Mouse (Mus musculus): ENCODE measurements around the gene Thada.
A peak's percentile ranks its signal among the peaks of the same experiment; 100 is the strongest.

Thada gene

DNA sequence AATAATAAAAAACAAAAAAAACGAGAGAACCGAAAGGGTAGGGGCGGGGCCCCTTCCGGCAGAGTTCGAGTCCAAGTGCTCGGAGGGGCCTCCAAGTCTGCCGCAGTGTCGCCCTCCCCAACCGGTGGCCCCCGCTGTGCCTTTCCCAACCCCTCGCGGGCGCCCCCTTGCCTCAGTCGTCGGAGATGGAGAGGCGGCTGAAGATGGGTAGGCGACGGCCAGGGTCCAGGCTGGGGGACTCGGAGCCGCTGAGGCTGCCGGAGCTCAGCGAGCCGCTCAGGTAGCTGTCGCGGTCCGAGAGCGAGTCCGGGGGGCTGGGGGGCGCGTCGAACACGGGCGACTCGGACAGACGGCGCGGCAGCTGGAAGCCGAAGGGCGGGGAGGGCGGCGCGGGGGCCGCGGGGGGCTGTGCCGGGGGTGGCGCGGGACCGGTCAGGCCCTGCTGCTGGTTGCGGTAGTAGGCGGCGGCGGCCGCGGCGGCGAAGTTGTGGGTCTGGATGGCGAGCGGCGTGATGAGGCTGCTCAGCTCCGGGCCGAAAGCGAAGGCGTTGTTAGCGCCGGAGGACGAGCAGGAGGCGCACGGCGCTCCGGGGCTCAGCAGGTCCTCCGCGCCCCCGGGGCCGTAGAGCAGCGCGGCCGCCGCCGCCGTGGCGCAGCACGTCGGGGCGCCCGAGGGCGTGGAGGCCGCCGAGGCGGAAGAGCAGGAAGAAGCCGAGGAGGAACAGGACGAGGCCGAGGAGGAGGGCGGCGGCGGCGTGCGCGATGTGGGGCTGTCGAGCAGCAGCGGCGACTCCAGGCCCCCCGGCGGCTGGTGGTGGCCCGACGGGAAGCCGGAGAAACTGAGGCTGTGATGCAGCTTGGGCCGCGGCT is 280.2 kb downstream of the Thada start:
- peak; percentile 57 for DNase-seq (ENCODE audit: low spot score)

DNA sequence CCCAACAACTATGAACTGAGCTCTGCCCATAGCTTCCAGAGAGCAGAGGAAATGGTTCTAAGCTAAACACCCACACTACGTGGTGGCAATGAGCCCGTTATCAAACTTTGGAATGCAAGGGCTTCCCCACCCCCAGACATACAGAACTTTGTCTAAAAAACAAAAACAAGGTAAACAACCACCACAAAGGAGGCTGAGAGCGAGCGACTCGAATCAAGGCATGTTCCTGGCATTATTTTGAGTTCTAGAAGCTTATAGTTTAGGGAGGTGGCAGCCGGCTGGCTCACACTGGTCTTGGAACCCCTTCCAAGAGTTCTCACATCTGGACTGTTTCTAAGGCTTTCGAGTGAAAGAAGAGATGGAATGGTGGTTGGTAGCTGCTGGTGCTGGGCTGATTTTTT is 281.0 kb downstream of the Thada start:
- DNase-seq (ENCODE audit: low spot score), result no peak

DNA sequence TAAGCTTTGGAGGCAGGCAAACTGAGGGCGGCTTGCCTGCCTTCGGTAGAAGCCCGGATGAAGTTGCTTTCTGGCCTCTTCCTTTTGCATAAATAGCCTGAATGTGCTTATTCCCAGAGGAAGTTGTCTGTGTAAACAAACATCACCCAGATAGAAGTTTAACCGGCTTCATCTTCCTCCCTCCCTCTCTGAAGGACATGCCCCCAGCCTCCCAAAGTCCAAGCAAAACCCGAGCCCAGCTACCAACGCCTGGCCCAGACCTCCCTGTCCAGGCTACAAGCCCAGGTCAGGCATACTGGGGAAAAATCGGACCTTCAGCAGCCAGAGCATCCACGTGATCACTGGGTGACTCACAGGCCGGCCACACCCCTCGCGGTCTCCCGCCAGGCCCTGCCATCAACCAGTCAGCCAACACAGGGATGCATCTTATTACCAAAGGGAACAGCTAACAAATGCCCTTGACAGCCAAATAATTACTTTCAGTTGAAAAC is 282.7 kb downstream of the Thada start:
- peak; percentile 81 for DNase-seq (ENCODE audit: low spot score)

DNA sequence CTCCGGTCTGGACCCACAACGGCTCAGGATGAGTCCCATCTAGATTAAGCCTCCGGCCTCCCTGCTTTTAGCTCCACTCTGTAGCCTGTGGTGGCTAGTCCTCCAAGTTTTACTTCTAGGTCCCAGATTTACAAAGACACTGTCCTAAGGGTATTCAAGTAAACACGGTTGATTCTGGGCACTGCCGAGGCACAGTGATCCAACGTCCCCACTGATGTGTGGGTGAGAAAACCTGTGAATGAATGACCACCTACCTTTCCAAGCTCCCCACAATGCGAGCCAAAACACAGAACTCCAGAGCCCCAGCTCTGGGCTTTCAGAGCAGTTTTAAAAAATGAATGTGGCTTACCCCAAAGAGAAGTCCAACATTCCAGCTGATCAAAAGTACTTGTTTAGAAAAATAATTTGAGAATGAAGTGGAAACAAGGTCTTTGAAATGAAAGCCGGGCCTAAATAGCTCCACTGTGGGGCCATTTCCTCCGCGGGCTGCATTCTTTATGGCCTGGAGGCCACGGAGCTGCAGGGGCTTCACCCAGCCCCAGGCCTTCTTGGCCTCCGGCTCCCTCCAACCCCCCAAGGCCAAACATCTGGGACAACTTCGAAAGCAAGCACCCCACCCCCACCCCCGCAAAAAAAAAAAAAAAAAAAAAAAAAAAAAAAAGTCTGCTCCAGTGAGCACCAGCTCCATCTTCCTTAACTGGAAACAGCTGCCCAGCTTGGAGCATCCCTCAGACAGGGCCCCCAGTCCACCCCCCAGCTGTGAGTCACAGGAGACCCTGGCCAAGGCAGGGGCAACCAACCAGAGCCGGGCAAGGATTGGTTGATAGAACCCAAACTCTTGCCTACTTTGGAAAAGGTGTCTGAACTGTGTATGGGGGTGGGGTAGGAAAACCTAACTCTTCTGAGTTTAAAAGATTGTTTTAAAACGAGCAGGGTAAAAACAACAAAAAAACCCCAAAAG is 283.4 kb downstream of the Thada start:
- no peak for DNase-seq (ENCODE audit: low spot score)

DNA sequence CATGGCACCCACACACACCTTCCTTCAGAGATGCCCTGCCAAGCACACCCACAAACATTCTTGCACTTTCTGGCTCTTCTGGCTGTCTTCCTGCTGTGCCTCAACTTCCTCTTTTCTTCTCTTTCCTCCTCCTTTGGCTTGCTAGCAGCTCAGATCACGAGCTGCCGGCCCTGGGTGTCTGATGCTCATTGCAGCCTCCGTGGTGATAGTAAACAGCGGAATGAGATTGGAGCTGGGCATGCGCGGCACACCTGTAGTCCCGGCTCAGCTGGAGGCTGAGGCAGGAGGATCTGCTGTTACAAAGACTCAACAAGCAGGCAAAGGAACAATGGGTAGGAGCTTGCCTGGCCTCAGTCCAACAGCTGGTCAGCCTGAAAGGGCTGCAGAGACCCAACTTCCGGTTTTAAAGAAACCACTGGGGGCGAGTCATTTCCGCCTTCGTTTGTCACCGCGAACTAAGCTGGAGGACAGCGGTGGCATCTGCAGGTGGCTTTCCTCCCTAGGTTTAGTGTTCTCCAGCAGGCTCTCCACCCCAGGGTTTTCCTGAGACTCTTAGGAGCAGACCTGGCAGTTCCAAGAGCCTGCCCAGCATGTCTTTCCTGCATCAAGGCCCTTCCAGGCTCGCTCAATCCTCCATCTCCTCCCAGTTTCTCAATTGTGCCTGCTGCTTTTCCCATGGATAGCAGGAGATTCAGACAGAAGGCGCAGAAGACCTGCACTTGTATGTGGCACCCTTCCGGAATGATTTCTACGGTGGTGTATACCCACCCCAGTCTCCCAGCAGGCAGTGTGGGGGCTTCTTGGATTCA is 284.3 kb downstream of the Thada start:
- peak; percentile 84 for DNase-seq (ENCODE audit: low spot score)

DNA sequence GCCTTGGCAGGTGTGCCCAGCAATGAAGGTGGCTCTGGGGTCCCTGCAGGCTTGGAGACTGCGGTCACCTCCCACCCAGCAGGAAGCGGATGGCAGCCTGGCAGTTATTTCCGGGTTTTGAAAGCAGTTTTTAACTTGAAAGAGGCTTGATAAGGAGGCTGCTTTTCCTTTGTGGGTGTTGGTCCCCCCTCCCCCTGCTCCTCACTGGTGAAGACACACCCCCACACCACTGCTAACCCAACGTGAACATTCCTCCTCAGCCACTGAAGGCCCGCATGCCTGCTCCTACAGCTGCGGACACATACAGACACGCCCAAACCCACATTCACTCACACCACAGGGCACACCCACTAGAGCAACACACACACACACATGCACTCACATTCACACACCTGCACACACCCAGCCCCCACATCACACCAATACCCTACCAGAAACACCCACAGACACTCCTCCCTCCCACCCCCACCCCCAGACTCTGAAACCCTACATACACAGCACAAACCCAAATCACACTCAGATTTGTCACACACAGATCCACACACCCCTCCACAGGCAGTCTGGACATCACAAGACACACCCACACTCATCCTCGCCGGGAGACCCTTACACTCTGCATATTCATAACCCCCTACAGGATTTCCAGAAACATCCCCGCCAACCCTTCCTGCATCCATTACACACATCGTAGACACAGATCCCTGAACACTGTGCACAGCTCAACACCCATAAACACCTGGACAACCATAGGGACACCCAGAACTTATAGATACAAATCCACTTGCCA is 285.1 kb downstream of the Thada start:
- DNase-seq (ENCODE audit: low spot score), result no peak

DNA sequence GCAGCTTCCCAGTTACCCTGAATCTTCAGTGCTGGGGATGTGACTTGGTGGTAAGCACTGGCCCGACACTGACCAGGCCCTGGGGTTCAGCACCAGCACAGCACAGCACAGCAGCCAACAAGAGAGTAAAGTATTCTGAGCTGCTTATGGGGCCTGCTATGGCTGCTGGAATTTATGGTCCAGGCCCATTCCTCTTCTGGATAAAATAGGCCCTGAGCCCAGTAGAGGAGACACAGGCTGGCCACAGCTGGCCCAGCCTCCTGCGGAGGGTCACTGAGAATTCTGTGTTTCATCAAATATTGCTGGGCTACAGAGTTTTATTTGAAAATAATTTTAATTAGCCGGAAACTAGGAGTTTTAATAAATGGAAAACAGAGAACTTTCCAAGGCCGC is 286.0 kb downstream of the Thada start:
- DNase-seq (ENCODE audit: low spot score), result no peak

DNA sequence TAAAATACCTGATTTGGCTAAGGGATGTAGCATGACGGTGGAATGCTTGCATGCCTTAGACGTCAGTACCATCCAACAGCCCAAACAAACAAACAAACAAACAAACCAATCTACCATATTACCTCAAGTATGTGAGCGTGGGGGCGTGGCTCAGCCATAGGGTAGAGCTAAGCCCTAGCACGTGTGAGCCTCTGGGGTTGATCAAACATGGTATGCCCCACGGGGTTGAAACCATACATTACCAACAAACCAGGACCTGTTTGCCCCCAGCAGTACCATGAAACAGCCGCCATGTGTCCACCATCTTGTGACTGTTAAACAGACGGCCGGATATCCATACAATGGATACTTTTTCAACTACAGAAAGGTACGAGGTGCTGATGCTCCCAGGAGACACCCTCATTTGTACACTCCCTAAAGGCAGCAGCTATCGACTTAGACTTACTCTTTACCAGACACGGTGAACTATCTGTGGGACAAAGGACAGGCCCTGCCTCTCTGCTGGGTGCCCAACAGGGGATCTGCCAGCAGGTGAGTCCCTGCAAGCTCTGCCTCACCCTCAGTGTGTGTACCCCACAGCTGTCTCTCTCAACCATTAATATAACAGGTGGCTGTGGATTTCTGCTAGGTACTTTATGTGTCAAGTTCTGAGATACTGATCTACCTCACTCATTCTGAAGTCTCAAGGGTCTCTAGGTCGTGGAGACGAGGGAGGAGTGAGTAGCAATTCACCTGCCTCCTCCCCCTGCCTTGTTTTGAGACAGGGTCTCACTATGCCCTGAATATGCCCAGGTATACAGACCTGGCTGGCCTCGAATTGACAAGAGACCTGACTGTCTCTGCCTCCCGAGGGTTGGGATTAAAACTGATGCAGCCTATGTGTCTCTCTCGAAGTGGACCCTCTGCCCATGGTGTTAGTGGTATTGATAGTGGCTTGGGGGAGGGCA is 286.7 kb downstream of the Thada start:
- no peak for DNase-seq (ENCODE audit: low spot score)

DNA sequence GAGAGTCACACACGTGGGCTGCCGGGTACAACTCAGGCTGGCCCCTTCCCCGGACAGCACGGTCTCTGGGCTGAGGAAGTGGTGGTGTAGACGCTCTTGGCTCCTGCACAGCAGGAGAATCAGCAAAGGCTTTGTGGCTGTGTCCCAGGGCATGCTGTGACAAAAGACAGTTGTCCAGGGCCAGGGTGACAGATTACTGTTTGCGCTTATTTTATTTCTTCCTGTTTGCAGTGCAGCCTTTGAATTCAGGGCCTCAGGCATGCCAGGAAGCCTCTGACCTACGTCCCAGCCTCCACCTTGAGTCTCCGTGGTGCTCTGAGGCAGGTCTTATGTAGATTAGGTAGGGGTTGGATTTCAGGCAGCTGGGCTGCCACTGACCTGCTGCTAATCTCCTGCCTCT is 288.5 kb downstream of the Thada start:
- no peak for DNase-seq (ENCODE audit: low spot score)

DNA sequence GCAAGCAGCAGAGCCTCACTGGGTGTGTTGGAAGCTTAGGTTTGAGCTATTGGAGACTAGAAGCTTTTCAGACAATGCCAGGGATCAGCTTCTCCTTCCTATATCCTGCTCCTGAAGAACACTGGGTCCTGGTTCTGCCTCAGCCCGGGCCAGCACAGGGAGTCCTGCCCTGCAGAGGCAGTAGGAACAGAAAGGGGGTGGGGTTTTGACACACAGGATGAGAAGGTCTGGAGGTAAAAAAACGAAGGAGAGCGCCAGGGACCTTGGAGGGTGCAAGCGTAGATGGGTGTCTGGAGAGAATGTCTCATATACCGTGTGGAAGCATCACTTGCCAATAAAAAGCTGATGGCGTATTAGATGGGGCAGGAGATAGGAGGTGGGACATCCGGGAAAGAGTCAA is 289.6 kb downstream of the Thada start:
- DNase-seq (ENCODE audit: low spot score), result no peak

DNA sequence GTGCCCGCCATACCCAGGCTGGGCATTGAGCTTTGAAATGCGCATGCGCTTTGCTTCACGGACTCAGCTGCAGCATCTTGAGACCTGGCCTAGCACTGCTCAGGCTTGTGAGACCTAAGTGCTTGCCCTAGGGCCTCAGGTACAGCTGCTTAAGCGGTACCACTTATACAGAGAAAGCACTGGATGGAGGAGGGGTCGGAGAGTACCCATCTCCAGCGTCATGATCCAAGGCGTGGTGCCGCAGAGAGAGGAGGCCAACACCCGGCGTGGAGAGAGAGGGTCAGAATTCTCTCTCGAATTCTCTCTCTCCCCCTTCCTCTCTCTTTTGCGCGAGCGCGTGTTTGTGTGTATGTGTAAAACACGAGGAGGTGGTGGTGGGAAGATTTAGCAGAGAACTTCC is 290.8 kb downstream of the Thada start:
- DNase-seq (ENCODE audit: low spot score), result no peak

DNA sequence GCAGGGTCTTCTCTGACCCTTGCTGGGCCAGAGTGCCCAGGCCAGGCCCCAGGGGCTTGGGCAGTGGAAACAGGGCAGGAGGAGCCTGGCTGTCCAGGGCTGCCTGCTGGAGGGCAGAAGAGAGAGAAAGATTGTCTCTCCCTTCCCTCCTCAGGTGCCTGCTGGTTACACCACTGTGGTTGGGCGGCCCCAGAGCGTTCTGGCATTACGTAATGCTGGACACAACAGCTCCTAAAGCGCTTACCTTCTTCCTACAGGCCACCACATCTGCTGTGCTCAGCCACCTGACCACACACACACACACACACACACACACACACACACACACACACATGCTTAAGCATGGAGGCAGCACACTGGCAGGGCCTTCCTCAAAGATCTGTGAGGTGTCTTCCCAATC is 298.6 kb downstream of the Thada start:
- DNase-seq (ENCODE audit: low spot score), result no peak

DNA sequence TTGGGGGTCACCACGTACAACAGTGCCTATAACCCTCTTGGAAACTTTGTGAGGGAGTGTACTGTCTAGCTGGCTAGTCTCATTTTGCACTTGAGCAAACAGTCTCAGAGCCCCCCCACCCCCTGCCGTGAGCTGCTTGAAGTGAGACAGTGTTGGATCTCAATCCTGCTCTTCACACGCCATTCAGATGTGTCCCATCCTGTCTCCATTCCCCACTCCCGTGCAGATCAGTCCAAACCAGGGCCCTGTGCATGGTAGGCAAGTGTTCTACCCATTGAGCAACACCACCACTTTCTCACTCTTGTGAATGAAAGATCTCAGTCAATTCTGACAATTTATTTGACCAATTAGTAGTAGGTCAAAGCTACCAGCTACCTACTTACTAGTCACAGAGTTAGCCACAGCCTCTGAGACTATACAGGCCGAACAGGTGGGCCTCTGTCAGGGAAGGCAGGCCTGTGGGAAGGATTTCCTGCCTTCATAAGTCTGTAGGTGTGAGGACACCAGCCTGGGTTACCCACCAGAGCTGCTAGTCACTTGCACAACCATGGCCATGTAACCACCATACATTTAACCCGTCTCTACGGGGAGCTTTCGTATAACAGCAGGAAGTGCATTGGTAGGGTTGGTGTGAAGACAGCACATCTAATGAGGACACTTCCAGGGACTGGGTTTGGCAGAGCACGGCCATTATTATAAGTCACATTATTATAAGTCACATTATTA is 299.7 kb downstream of the Thada start:
- DNase-seq (ENCODE audit: low spot score), result no peak

DNA sequence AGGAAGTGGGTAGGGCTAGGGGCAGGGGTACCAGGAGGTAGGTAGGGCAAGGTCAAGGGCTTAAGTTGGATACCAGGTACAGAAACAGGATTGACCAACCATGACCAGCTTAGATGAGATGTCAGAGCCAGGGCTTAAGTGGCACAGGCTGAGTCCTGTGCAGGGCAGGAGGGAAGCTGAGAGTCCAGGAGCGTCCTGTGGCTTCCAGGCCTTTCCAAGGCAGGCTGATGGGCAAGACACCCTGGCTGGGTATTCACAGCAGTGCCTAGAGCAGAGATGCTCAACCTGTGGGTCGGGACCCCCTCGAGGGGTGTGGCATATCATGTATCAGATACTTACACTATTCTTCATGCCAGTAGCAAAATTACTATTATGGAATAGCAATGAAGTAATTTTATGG is 300.3 kb downstream of the Thada start:
- DNase-seq (ENCODE audit: low spot score), result no peak

DNA sequence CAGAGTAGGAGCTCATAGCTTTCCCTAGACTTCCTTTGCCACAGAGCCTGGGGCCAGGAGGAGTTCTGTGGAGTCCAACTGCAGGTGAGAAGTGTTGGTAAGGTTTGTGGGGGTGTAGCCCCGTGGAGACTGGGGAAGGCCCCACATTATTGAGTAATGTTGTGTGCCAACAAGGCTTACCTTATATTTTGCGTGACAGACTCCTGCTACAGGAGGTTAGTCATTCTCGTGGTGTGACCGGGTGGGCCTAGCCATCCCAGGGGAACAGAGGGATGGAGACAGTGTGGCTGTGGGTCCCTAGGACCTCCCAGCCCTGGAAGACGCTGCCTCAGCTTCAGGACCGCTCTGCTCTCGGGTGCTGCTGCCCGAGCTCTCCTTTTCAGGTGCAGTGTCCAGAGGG is 301.9 kb downstream of the Thada start:
- DNase-seq (ENCODE audit: low spot score), result no peak

DNA sequence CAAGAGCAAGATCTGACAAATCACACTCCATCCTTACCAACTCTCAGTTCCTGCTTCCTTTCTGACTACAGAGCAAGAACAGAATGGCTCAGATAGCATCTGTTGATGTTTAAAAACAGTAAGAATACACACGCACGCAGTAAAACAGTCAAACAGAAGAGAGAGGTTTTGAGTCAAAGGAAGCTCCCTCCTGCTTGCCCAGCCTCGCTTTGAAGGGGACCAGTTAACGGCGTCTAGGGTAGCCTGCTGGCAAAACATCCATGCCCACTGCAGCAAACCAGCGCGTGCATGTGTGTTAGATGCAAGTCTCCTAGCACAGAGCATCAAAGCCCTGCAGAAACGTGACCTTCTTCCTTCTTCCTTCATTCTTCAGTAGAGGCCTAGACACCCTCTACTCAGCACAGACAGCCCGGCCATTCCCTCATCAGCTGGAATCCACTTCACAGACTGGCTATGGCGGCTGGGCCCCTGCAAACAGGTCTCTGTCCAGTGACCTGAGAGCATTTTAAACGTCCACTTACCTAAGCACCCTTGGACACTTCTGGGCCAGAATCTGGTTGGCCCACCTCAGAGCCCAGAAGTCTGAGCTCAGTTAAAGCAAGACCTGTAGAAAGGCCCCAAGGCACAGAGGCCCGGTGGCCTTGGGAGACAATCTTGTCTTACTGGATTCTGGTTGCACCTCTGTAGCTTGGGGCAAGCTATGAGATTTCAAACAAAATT is 302.8 kb downstream of the Thada start:
- no peak for DNase-seq (ENCODE audit: low spot score)

DNA sequence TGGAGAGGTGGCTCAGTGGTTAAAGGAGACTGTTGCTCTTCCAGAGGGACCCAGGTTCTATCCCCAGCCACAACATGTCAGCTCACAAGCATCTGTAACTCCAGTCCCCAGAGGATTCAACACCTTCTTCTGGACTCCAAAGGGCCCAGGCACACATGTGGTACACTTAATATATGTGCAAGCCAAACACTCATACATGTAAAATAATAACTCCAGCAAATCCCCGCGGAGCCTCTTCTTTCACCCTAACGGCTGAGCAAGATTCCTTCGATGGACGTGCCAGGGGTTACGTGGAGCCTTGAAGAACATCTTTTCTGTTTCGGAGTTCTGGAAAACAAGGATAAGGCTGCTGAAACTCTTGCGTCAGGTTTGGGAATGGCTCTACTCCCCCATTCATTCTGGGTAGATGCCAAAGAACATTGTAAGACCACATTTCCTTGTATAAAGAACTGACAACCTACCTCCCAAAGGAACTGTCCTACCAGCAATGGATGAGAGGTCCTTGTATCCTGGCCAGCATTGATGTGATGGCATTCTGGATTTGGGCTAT is 303.7 kb downstream of the Thada start:
- DNase-seq (ENCODE audit: low spot score), result no peak

DNA sequence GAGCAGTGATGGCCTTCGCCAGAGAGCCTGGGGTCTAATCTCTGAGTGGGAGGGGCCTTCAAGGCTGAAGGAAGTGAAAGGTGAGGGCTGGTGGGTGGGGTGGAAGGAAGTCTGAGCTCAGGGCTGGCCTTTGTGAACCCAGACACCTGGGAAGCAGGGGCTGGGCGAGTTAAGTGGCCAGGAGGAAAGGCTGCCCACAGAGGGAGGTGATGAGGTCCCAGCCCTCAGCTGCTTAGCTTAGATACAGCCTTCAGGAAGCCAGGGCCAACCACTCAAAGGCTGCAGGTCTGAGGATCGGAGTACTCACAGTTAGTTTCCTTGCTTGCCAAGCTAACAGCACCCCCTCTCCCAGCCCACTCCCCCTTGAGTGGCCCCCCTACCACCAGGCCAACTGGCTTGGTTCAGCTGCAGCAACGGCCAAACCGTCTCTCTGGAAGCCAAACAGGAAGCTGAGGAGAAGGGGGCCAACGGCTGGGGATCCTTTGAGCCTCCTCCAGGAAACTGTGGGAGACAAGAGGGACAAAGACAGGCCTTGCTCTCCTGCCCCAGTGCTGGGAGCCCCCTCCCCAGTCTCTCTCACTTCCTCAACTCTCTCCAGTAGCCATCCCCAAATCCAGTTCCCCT is 304.7 kb downstream of the Thada start:
- no peak for DNase-seq (ENCODE audit: low spot score)

Measured in testis, postnatal 14 days (tissue).